31 mouse cellular contexts compared by ENCODE assay signal in genomic region chr3:59947294-59947950, GRCm38 (mm10). TPM values are rescaled to one million over a fixed set of nuclear protein-coding genes. Genes with fewer than 3 reads are reported as not detected.
DNase-seq lines count a peak whose midpoint lies in the region; ATAC-seq and TF ChIP-seq lines count a peak whose summit lies in the region.
"Had no signal": no experiment of that assay in that cellular context is flagged by ENCODE, and none has a peak within 500 bp of the region (broad histone marks: within the 10 kb centered on the region; RNA-seq: fewer than 3 reads in every experiment).

No protein-coding gene starts in this region.

- H3K27ac ChIP-seq in hindbrain, embryonic 15.5 days (replicated peaks) = no peak overlapping the region
- H3K27ac ChIP-seq in hindbrain, embryonic 13.5 days = no peak overlapping the region
- H3K27ac ChIP-seq in midbrain, postnatal 0 days (ENCODE audit: low read depth, low read length) = no peak overlapping the region
- H3K27ac ChIP-seq in midbrain, embryonic 16.5 days (ENCODE audit: low read length) = no peak overlapping the region
- no peak overlapping the region for H3K27ac ChIP-seq in forebrain, embryonic 13.5 days
- H3K27ac ChIP-seq: embryonic facial prominence, embryonic 13.5 days; forebrain, embryonic 12.5 days; heart, embryonic 10.5 days; liver, embryonic 14.5 days had no signal

- H3K9ac ChIP-seq in hindbrain, embryonic 15.5 days = no peak overlapping the region
- H3K9ac ChIP-seq in hindbrain, embryonic 13.5 days = no peak overlapping the region
- no peak overlapping the region for H3K9ac ChIP-seq in midbrain, postnatal 0 days (replicated peaks; ENCODE audit: low read length, poor library complexity, severe bottlenecking)
- no peak overlapping the region for H3K9ac ChIP-seq in midbrain, embryonic 16.5 days (ENCODE audit: low read depth, low read length)
- no peak overlapping the region for H3K9ac ChIP-seq in forebrain, embryonic 13.5 days
- H3K9ac ChIP-seq: embryonic facial prominence, embryonic 13.5 days; forebrain, embryonic 12.5 days; liver, embryonic 14.5 days; lung, embryonic 14.5 days had no signal

- ATAC-seq in hindbrain, embryonic 15.5 days (ENCODE audit: low FRiP score, low read depth) = 0 out of 2 replicates have a peak, but pooled peaks have one; percentile 19
- no peak for ATAC-seq in hindbrain, embryonic 13.5 days (ENCODE audit: low FRiP score)
- ATAC-seq in midbrain, postnatal 0 days (ENCODE audit: low FRiP score) = no peak
- ATAC-seq in midbrain, embryonic 16.5 days = no peak
- no peak for ATAC-seq in forebrain, embryonic 13.5 days
- no peak for ATAC-seq in monocyte, adult 5-6 weeks (replicated peaks; ENCODE audit: insufficient number of reproducible peaks, low FRiP score, low TSS enrichment, poor library complexity, severe bottlenecking)
- ATAC-seq: CD4-positive, CD25-positive, alpha-beta regulatory T cell, adult 4 months had no signal

- no peaks in the 10 kb centered on the region for H3K9me3 ChIP-seq in hindbrain, embryonic 15.5 days
- H3K9me3 ChIP-seq in hindbrain, embryonic 13.5 days = no peaks in the 10 kb centered on the region
- no peaks in the 10 kb centered on the region for H3K9me3 ChIP-seq in midbrain, postnatal 0 days (ENCODE audit: low read length)
- no peaks in the 10 kb centered on the region for H3K9me3 ChIP-seq in midbrain, embryonic 16.5 days (replicated peaks; ENCODE audit: control insufficient read depth, low read length, poor library complexity, severe bottlenecking)
- H3K9me3 ChIP-seq in forebrain, embryonic 13.5 days (replicated peaks) = no peaks in the 10 kb centered on the region
- H3K9me3 ChIP-seq: embryonic facial prominence, embryonic 13.5 days; forebrain, embryonic 12.5 days; heart, embryonic 10.5 days had no signal

- H3K4me3 ChIP-seq in hindbrain, embryonic 15.5 days = no peak overlapping the region
- no peak overlapping the region for H3K4me3 ChIP-seq in hindbrain, embryonic 13.5 days
- H3K4me3 ChIP-seq in midbrain, postnatal 0 days (ENCODE audit: low read depth, low read length) = no peak overlapping the region
- H3K4me3 ChIP-seq in midbrain, embryonic 16.5 days (ENCODE audit: low read depth, low read length) = no peak overlapping the region
- H3K4me3 ChIP-seq in forebrain, embryonic 13.5 days = no peak overlapping the region
- H3K4me3 ChIP-seq: embryonic facial prominence, embryonic 13.5 days; erythroblast, embryonic 14.5 days; forebrain, embryonic 12.5 days; heart, embryonic 10.5 days had no signal

- TF ChIP-seq CTCF in midbrain, postnatal 0 days (IDR thresholded peaks at IDR 0.05) = no peak

- 86% methylated on average over 10 of the region's 10 CpGs for WGBS in hindbrain, embryonic 15.5 days
- 92% methylated on average over 10 of the region's 10 CpGs for WGBS in hindbrain, embryonic 13.5 days
- WGBS in midbrain, postnatal 0 days = 97% methylated on average over 10 of the region's 10 CpGs
- 93% methylated on average over 10 of the region's 10 CpGs for WGBS in midbrain, embryonic 16.5 days
- 95% methylated on average over 10 of the region's 10 CpGs for WGBS in forebrain, embryonic 13.5 days

- no peak overlapping the region for H3K4me2 ChIP-seq in hindbrain, embryonic 15.5 days
- no peak overlapping the region for H3K4me2 ChIP-seq in hindbrain, embryonic 13.5 days
- no peak overlapping the region for H3K4me2 ChIP-seq in midbrain, postnatal 0 days (ENCODE audit: low read depth, low read length, poor library complexity, severe bottlenecking)
- no peak overlapping the region for H3K4me2 ChIP-seq in midbrain, embryonic 16.5 days (ENCODE audit: low read length)
- no peak overlapping the region for H3K4me2 ChIP-seq in forebrain, embryonic 13.5 days
- H3K4me2 ChIP-seq: embryonic facial prominence, embryonic 13.5 days; forebrain, embryonic 12.5 days; lung, embryonic 14.5 days had no signal

- no peaks in the 10 kb centered on the region for H3K4me1 ChIP-seq in hindbrain, embryonic 15.5 days (replicated peaks)
- no peaks in the 10 kb centered on the region for H3K4me1 ChIP-seq in hindbrain, embryonic 13.5 days (replicated peaks)
- H3K4me1 ChIP-seq in midbrain, postnatal 0 days (ENCODE audit: insufficient read depth, low read length) = no peaks in the 10 kb centered on the region
- no peaks in the 10 kb centered on the region for H3K4me1 ChIP-seq in midbrain, embryonic 16.5 days (ENCODE audit: control insufficient read depth, insufficient read depth, low read length)
- no peaks in the 10 kb centered on the region for H3K4me1 ChIP-seq in forebrain, embryonic 13.5 days
- H3K4me1 ChIP-seq: embryonic facial prominence, embryonic 13.5 days; forebrain, embryonic 12.5 days; heart, embryonic 10.5 days had no signal

- H3K36me3 ChIP-seq in hindbrain, embryonic 15.5 days = no peaks in the 10 kb centered on the region
- no peaks in the 10 kb centered on the region for H3K36me3 ChIP-seq in hindbrain, embryonic 13.5 days
- H3K36me3 ChIP-seq in midbrain, postnatal 0 days (ENCODE audit: insufficient read depth, low read length) = no peaks in the 10 kb centered on the region
- no peaks in the 10 kb centered on the region for H3K36me3 ChIP-seq in midbrain, embryonic 16.5 days (ENCODE audit: control insufficient read depth, insufficient read depth, low read length)
- no peaks in the 10 kb centered on the region for H3K36me3 ChIP-seq in forebrain, embryonic 13.5 days (ENCODE audit: poor library complexity, severe bottlenecking)
- H3K36me3 ChIP-seq: embryonic facial prominence, embryonic 13.5 days; forebrain, embryonic 12.5 days; heart, embryonic 10.5 days had no signal

- DNase-seq in midbrain, postnatal 0 days (ENCODE audit: low spot score) = peak; percentile 15
- DNase-seq in cerebellum, adult 9-11 months = peak; percentile 56
- DNase-seq: adrenal gland, postnatal 14 days; embryo, embryonic 11 days; gastrocnemius, postnatal 10 days; kidney, adult 8-10 months; kidney, postnatal 10 days; lung, embryonic 14.5 days; retina, postnatal 1 day; thymus, postnatal 14 days had no signal

- no peaks in the 10 kb centered on the region for H3K27me3 ChIP-seq in hindbrain, embryonic 15.5 days
- no peaks in the 10 kb centered on the region for H3K27me3 ChIP-seq in hindbrain, embryonic 13.5 days
- no peaks in the 10 kb centered on the region for H3K27me3 ChIP-seq in midbrain, postnatal 0 days (ENCODE audit: insufficient read depth, low read length)
- no peaks in the 10 kb centered on the region for H3K27me3 ChIP-seq in midbrain, embryonic 16.5 days (ENCODE audit: control insufficient read depth, insufficient read depth, low read depth, low read length)
- no peaks in the 10 kb centered on the region for H3K27me3 ChIP-seq in forebrain, embryonic 13.5 days
- H3K27me3 ChIP-seq: embryonic facial prominence, embryonic 13.5 days; forebrain, embryonic 12.5 days had no signal

RNA-seq across cellular contexts. Expression of gene C130079G13Rik, which starts 22.4 kb away (rescaled TPM):
- not detected in 2 replicates for polyA plus RNA-seq in hindbrain, embryonic 15.5 days (2015; fragmentation: Nextera tagmentation; extraction: Ambion mirVana)
- not detected in 2 replicates for polyA plus RNA-seq in hindbrain, embryonic 13.5 days (2015; fragmentation: Nextera tagmentation; extraction: Ambion mirVana)
- total RNA-seq in midbrain, postnatal 0 days (2014; rRNA removed) = 0.11 TPM in 1 of 2 replicates, not detected in the other
- polyA plus RNA-seq in midbrain, postnatal 0 days (2015; fragmentation: Nextera tagmentation; extraction: Ambion mirVana) = not detected in 2 replicates
- not detected in 2 replicates for polyA plus RNA-seq in midbrain, embryonic 16.5 days (2015; fragmentation: Nextera tagmentation; extraction: Ambion mirVana)
- polyA plus RNA-seq in forebrain, embryonic 13.5 days (2015; fragmentation: Nextera tagmentation; extraction: Ambion mirVana) = not detected in 2 replicates
- total RNA-seq in monocyte, adult 5-6 weeks (2017) = not detected in 3 replicates
- total RNA-seq: adrenal gland, postnatal 14 days; gastrocnemius, postnatal 10 days; granulocyte monocyte progenitor cell, adult 5-6 weeks; hematopoietic stem cell, adult 5-6 weeks; left cerebral cortex, postnatal 25 days; megakaryocyte, adult 5-6 weeks had no signal
- polyA plus RNA-seq: brain, embryonic 14.5 days; CD4-positive, CD25-positive, alpha-beta regulatory T cell, adult 4 months; erythroblast, embryonic 14.5 days; forebrain, embryonic 12.5 days; heart, embryonic 10.5 days; heart, embryonic 16.5 days; intestine, embryonic 14.5 days; liver, embryonic 14.5 days; lung, embryonic 14.5 days; neural tube, embryonic 11.5 days; spleen, adult 2 months; stomach, embryonic 14.5 days had no signal

RNA-seq across cellular contexts. Expression of gene Aadacl2, which starts 59.1 kb away (rescaled TPM):
- not detected in 2 replicates for polyA plus RNA-seq in hindbrain, embryonic 15.5 days (2015; fragmentation: Nextera tagmentation; extraction: Ambion mirVana)
- polyA plus RNA-seq in hindbrain, embryonic 13.5 days (2015; fragmentation: Nextera tagmentation; extraction: Ambion mirVana) = not detected in 2 replicates
- total RNA-seq in midbrain, postnatal 0 days (2014; rRNA removed) = not detected in 2 replicates
- not detected in 2 replicates for polyA plus RNA-seq in midbrain, postnatal 0 days (2015; fragmentation: Nextera tagmentation; extraction: Ambion mirVana)
- polyA plus RNA-seq in midbrain, embryonic 16.5 days (2015; fragmentation: Nextera tagmentation; extraction: Ambion mirVana) = not detected in 2 replicates
- polyA plus RNA-seq in forebrain, embryonic 13.5 days (2015; fragmentation: Nextera tagmentation; extraction: Ambion mirVana) = not detected in 2 replicates
- not detected in 3 replicates for total RNA-seq in monocyte, adult 5-6 weeks (2017)
- total RNA-seq: adrenal gland, postnatal 14 days; gastrocnemius, postnatal 10 days; granulocyte monocyte progenitor cell, adult 5-6 weeks; hematopoietic stem cell, adult 5-6 weeks; left cerebral cortex, postnatal 25 days; megakaryocyte, adult 5-6 weeks had no signal
- polyA plus RNA-seq: brain, embryonic 14.5 days; CD4-positive, CD25-positive, alpha-beta regulatory T cell, adult 4 months; erythroblast, embryonic 14.5 days; forebrain, embryonic 12.5 days; heart, embryonic 10.5 days; heart, embryonic 16.5 days; intestine, embryonic 14.5 days; liver, embryonic 14.5 days; lung, embryonic 14.5 days; neural tube, embryonic 11.5 days; spleen, adult 2 months; stomach, embryonic 14.5 days had no signal
